ENCODE assay signal across 7 mouse cellular contexts in genomic region chr4:145199982-145200699, GRCm38 (mm10). TPM values are rescaled to one million over a fixed set of nuclear protein-coding genes. Genes with fewer than 3 reads are reported as not detected.
DNase-seq lines count a peak whose midpoint lies in the region; ATAC-seq lines count a peak whose summit lies in the region.

No protein-coding gene starts in this region.

- peak; percentile 73 for ATAC-seq in common myeloid progenitor, adult 5-6 weeks (replicated peaks; ENCODE audit: low read depth, poor library complexity, severe bottlenecking)
- ATAC-seq in hematopoietic stem cell, adult 5-6 weeks (replicated peaks in 1 of 2; ENCODE audit: insufficient read depth in 1 of 2, low FRiP score in 2 of 2, low TSS enrichment in 1 of 2, low read depth in 1 of 2, poor library complexity in 2 of 2, severe bottlenecking in 2 of 2) = peak; percentile 71 to 77

- peak; percentile 43 for DNase-seq in urinary bladder, postnatal 14 days (ENCODE audit: low spot score)
- no peak for DNase-seq in urinary bladder, postnatal 25 days (ENCODE audit: low spot score)
- DNase-seq in lung, adult 18-20 months = peak; percentile 86
- DNase-seq in testis, postnatal 10 days (ENCODE audit: low spot score) = no peak
- DNase-seq in ovary, postnatal 14 days (ENCODE audit: low spot score) = no peak

RNA-seq across cellular contexts. Expression of gene Vps13d, which starts 5.3 kb away (rescaled TPM):
- 26.6 and 41.7 TPM in 2 replicates for total RNA-seq in common myeloid progenitor, adult 5-6 weeks (2017)
- total RNA-seq in hematopoietic stem cell, adult 5-6 weeks (2017) = 41.1 and 54.8 TPM in 2 replicates

RNA-seq across cellular contexts. Expression of gene Tnfrsf1b, which starts 46.5 kb away (rescaled TPM):
- total RNA-seq in common myeloid progenitor, adult 5-6 weeks (2017) = 17.1 and 20.1 TPM in 2 replicates
- total RNA-seq in hematopoietic stem cell, adult 5-6 weeks (2017) = 21.4 and 40.0 TPM in 2 replicates

Comparison
In these comparisons a context has a peak if more than half of its experiments do, and no peak if none do; other contexts are left out.
1. DNase-seq: peak in urinary bladder, postnatal 14 days (single experiment) and lung, adult 18-20 months (2 of 2); none in urinary bladder, postnatal 25 days (single experiment), testis, postnatal 10 days (single experiment) and ovary, postnatal 14 days (single experiment).